Mouse (Mus musculus): ENCODE data around the gene Wdcp.

DNA sequence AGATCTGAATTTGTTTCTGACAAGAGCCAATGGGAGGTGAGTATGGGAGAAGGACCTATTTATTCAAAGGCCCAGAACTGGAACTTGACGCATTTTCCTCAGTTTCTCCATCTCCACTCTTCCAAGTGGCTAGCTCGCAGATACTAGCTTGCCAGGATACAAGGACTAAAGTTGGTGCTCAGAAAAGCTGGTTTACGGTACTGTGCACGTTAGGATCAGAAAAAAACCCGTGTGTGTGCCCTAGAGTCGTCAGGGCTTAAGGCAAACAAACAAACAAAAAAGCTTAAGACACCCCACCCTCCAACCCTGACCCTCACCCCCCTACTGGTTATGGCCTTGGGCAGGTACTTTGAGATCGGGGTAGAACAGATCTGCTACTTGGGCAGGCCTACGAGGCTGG, 647 bp upstream of the Wdcp start:
- TF ChIP-seq EP300 (IDR thresholded peaks at IDR 0.05) = no peak
- TF ChIP-seq CTCF (IDR thresholded peaks at IDR 0.05) = no peak

Measured in lung, postnatal 0 days (tissue).